Comparison of ENCODE assay signal across 23 mouse cellular contexts in the genomic region with DNA sequence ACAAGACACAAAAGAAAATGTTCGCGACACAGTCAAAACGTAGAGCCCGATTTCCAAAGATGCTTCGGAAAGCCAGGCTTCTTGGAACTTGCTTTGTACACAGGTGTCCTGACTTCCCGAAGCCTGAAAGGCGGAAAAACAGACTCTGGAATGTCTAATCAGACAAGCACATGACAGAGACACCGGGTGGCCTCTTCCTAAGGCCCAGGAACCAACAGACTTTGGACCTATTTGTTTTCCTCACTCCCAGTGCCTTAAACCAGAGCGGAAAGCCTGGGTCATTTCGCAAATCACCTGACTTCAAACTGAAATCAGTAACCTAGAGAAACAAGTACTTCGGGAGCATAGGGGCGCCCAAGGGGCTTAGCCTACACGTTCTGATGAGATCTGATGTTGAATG.
DNase-seq lines count a peak whose midpoint lies in the region; ATAC-seq and TF ChIP-seq lines count a peak whose summit lies in the region.
"Had no signal": no experiment of that assay in that cellular context is flagged by ENCODE, and none has a peak within 500 bp of the region (broad histone marks: within the 10 kb centered on the region; RNA-seq: fewer than 3 reads in every experiment).

No protein-coding gene starts in this region.

- no peaks in the 10 kb centered on the region for H3K36me3 ChIP-seq in intestine, embryonic 15.5 days
- no peaks in the 10 kb centered on the region for H3K36me3 ChIP-seq in forebrain, postnatal 0 days (ENCODE audit: insufficient read depth)
- H3K36me3 ChIP-seq: embryonic facial prominence, embryonic 12.5 days; G1E; limb, embryonic 10.5 days; liver, embryonic 12.5 days; midbrain, embryonic 12.5 days had no signal

- no peak for TF ChIP-seq CTCF in forebrain, postnatal 0 days (IDR thresholded peaks at IDR 0.05; ENCODE audit: low read depth)

- H3K4me3 ChIP-seq in intestine, embryonic 15.5 days (replicated peaks) = no peak overlapping the region
- no peak overlapping the region for H3K4me3 ChIP-seq in forebrain, postnatal 0 days (ENCODE audit: low read depth, low read length)
- H3K4me3 ChIP-seq: embryonic facial prominence, embryonic 12.5 days; limb, embryonic 10.5 days; liver, embryonic 12.5 days; midbrain, embryonic 12.5 days had no signal

- peak; percentile 5 for DNase-seq in R1 (ENCODE audit: low read depth, low spot score)
- DNase-seq in kidney, adult 9 months = peak; percentile 91
- peak; percentile 65 to 81 for DNase-seq in kidney, postnatal 25 days
- DNase-seq in forebrain, postnatal 0 days = no peak
- DNase-seq in thymus, postnatal 36 days = no peak
- DNase-seq in ovary, postnatal 10 days (ENCODE audit: low spot score) = no peak
- DNase-seq: adrenal gland, adult 8-10 months; B cell, adult 2 months; cerebellum, adult 18-20 months; cerebellum, postnatal 25 days; gastrocnemius, adult 2 months; lung, adult 2 months; lung, postnatal 14 days had no signal

- no peak overlapping the region for H3K9ac ChIP-seq in intestine, embryonic 15.5 days
- no peak overlapping the region for H3K9ac ChIP-seq in forebrain, postnatal 0 days
- H3K9ac ChIP-seq: embryonic facial prominence, embryonic 12.5 days; liver, embryonic 12.5 days; midbrain, embryonic 12.5 days had no signal

- H3K27me3 ChIP-seq in intestine, embryonic 15.5 days (replicated peaks) = no peaks in the 10 kb centered on the region
- H3K27me3 ChIP-seq in forebrain, postnatal 0 days (ENCODE audit: insufficient read depth, low read length) = no peaks in the 10 kb centered on the region
- H3K27me3 ChIP-seq: CH12.LX; embryonic facial prominence, embryonic 12.5 days; liver, embryonic 12.5 days; midbrain, embryonic 12.5 days; Patski had no signal

- H3K9me3 ChIP-seq in intestine, embryonic 15.5 days = no peaks in the 10 kb centered on the region
- H3K9me3 ChIP-seq in forebrain, postnatal 0 days (ENCODE audit: low read length) = no peaks in the 10 kb centered on the region
- H3K9me3 ChIP-seq: embryonic facial prominence, embryonic 12.5 days; G1E; limb, embryonic 10.5 days; liver, embryonic 12.5 days; midbrain, embryonic 12.5 days had no signal

- ATAC-seq in intestine, embryonic 15.5 days = peak; percentile 89
- ATAC-seq in forebrain, postnatal 0 days = no peak
- ATAC-seq: hindbrain, postnatal 0 days; liver, embryonic 12.5 days; Patski had no signal

- H3K4me2 ChIP-seq in intestine, embryonic 15.5 days (replicated peaks) = peak overlapping the region; percentile 36; the same call in 1 of the 2 replicates
- no peak overlapping the region for H3K4me2 ChIP-seq in forebrain, postnatal 0 days (ENCODE audit: low read depth)
- H3K4me2 ChIP-seq: embryonic facial prominence, embryonic 12.5 days; heart, embryonic 11.5 days; liver, embryonic 12.5 days; midbrain, embryonic 12.5 days had no signal

- 0 out of 2 replicates have a peak overlapping the region, but pooled peaks have one; percentile 20 for H3K27ac ChIP-seq in intestine, embryonic 15.5 days
- no peak overlapping the region for H3K27ac ChIP-seq in forebrain, postnatal 0 days (ENCODE audit: low read depth, low read length)
- H3K27ac ChIP-seq: embryonic facial prominence, embryonic 12.5 days; gastrocnemius, adult 2 months; hindbrain, postnatal 0 days; limb, embryonic 10.5 days; liver, embryonic 12.5 days; midbrain, embryonic 12.5 days had no signal

- WGBS in intestine, embryonic 15.5 days = 67% methylated on average over 13 of the region's 13 CpGs
- 78% methylated on average over 13 of the region's 13 CpGs for WGBS in forebrain, postnatal 0 days

- H3K4me1 ChIP-seq in intestine, embryonic 15.5 days (replicated peaks) = no peaks in the 10 kb centered on the region
- H3K4me1 ChIP-seq in forebrain, postnatal 0 days (ENCODE audit: insufficient read depth) = no peaks in the 10 kb centered on the region
- H3K4me1 ChIP-seq: liver, embryonic 12.5 days; midbrain, embryonic 12.5 days had no signal

Comparison
In these comparisons a context has a peak if more than half of its experiments do, and no peak if none do; other contexts are left out.
1. DNase-seq: peak in R1 (single experiment), kidney, adult 9 months (single experiment) and kidney, postnatal 25 days (2 of 2); none in forebrain, postnatal 0 days (single experiment), thymus, postnatal 36 days (0 of 2) and ovary, postnatal 10 days (single experiment).